In the genomic region with DNA sequence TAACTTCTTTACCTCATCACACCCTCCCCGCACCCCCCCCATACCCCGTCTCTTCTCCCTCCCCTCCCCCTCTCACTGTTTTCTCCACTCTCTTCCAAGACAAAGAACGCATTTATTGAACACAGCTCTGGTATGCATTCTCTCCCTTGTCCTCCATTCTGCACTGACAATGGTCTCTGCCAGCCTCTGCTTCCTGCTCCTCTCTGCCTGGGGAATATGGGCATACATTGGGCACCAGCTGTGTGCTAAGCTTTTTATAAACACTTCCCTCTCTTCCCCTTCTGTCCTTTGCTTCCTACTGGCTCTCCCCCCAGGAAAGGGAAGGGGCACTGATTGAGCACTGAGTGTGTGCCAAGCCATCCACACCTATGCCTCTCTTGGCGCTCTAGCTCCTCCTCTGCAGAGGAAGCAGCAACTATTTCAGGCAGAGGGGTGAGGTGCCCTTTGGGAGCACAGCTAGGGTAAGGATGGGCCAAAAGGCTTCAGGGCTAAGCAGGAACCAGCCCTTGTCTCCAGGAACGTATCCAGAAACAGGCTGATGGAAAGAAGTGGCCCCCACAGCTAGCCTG, we compare ENCODE assay signal across 12 mouse cellular contexts. TPM values are rescaled to one million over a fixed set of nuclear protein-coding genes. Genes with fewer than 3 reads are reported as not detected.
A peak's percentile ranks its signal among the peaks of the same experiment; 100 is the strongest.
DNase-seq lines count a peak whose midpoint lies in the region; ATAC-seq and TF ChIP-seq lines count a peak whose summit lies in the region.
"Had no signal": no experiment of that assay in that cellular context is flagged by ENCODE, and none has a peak within 500 bp of the region (broad histone marks: within the 10 kb centered on the region; RNA-seq: fewer than 3 reads in every experiment).

No protein-coding gene starts in this region.

- H3K4me2 ChIP-seq in heart, embryonic 12.5 days: peak overlapping the region; percentile 91
- no peak overlapping the region for H3K4me2 ChIP-seq in forebrain, embryonic 14.5 days (ENCODE audit: low read length)
- H3K4me2 ChIP-seq: kidney, embryonic 15.5 days; liver, embryonic 12.5 days had no signal

- no peak for DNase-seq in heart, postnatal 25 days (ENCODE audit: low spot score)
- peak; percentile 50 for DNase-seq in brain, embryonic 14.5 days (ENCODE audit: low read depth)
- no peak for DNase-seq in forebrain, embryonic 14.5 days (ENCODE audit: low spot score)
- no peak for DNase-seq in midbrain, embryonic 10.5 days (ENCODE audit: low spot score)
- DNase-seq in kidney, adult 11 months: no peak
- DNase-seq in liver: no peak
- DNase-seq in left cerebral cortex, adult 18-20 months (ENCODE audit: low spot score in 2 of 2): no peak
- DNase-seq: thymus, adult 2 months had no signal

- H3K4me3 ChIP-seq in heart, embryonic 12.5 days: peak overlapping the region; percentile 63
- H3K4me3 ChIP-seq in forebrain, embryonic 14.5 days (ENCODE audit: low read depth, low read length): no peak overlapping the region
- no peak overlapping the region for H3K4me3 ChIP-seq in midbrain, embryonic 10.5 days
- H3K4me3 ChIP-seq: kidney, embryonic 15.5 days; liver, embryonic 12.5 days had no signal

- no peak for ATAC-seq in heart, embryonic 12.5 days (ENCODE audit: insufficient number of reproducible peaks, low FRiP score)
- ATAC-seq in forebrain, embryonic 14.5 days: peak; percentile 42; the same call in 1 of the 2 replicates
- ATAC-seq: liver, embryonic 12.5 days had no signal

- TF ChIP-seq CTCF in brain, embryonic 14.5 days (IDR thresholded peaks at IDR 0.05; ENCODE audit: borderline replicate concordance, extremely low read depth, insufficient read depth, insufficient read length): no peak

- intact Hi-C loops in heart, postnatal 25 days (cut with DNase I): no loop called here

- peaks cover 14% of the 10 kb centered on the region for H3K27me3 ChIP-seq in heart, embryonic 12.5 days (replicated peaks)
- 0 out of 2 replicates have a peak, but pooled peaks cover 5% of the 10 kb centered on the region for H3K27me3 ChIP-seq in forebrain, embryonic 14.5 days (replicated peaks; ENCODE audit: control insufficient read depth, insufficient read depth, low read length)
- H3K27me3 ChIP-seq in midbrain, embryonic 10.5 days (ENCODE audit: low read depth, poor library complexity, severe bottlenecking): peaks cover 63% of the 10 kb centered on the region

- peaks cover 4% of the 10 kb centered on the region; the same call in 1 of the 2 replicates for H3K36me3 ChIP-seq in heart, embryonic 12.5 days
- H3K36me3 ChIP-seq in forebrain, embryonic 14.5 days (ENCODE audit: control insufficient read depth, insufficient read depth, low read length): no peaks in the 10 kb centered on the region
- no peaks in the 10 kb centered on the region for H3K36me3 ChIP-seq in midbrain, embryonic 10.5 days

- no peaks in the 10 kb centered on the region for H3K9me3 ChIP-seq in heart, embryonic 12.5 days (replicated peaks)
- H3K9me3 ChIP-seq in forebrain, embryonic 14.5 days (replicated peaks; ENCODE audit: control insufficient read depth, low read length): no peaks in the 10 kb centered on the region
- no peaks in the 10 kb centered on the region for H3K9me3 ChIP-seq in midbrain, embryonic 10.5 days (replicated peaks)
- H3K9me3 ChIP-seq: kidney, embryonic 15.5 days; liver, embryonic 12.5 days had no signal

- H3K9ac ChIP-seq in heart, embryonic 12.5 days: peak overlapping the region; percentile 95
- 0 out of 2 replicates have a peak overlapping the region, but pooled peaks have one; percentile 3 for H3K9ac ChIP-seq in forebrain, embryonic 14.5 days (ENCODE audit: low read length)
- H3K9ac ChIP-seq: kidney, embryonic 15.5 days; liver, embryonic 12.5 days had no signal

- TF ChIP-seq POLR2A in brain, embryonic 14.5 days (IDR thresholded peaks at IDR 0.05; ENCODE audit: borderline replicate concordance, extremely low read depth, insufficient read depth, insufficient read length, poor library complexity, severe bottlenecking): no peak

- peaks cover 58% of the 10 kb centered on the region for H3K4me1 ChIP-seq in heart, embryonic 12.5 days (replicated peaks)
- peaks cover 16% of the 10 kb centered on the region for H3K4me1 ChIP-seq in forebrain, embryonic 14.5 days (ENCODE audit: control insufficient read depth, insufficient read depth, low read length)
- peaks cover 43% of the 10 kb centered on the region for H3K4me1 ChIP-seq in midbrain, embryonic 10.5 days

- WGBS in heart, embryonic 12.5 days: 19% methylated on average over 5 of the region's 5 CpGs
- 25% methylated on average over 5 of the region's 5 CpGs for WGBS in forebrain, embryonic 14.5 days
- WGBS in midbrain, embryonic 10.5 days: 43% methylated on average over 5 of the region's 5 CpGs

- H3K27ac ChIP-seq in heart, embryonic 12.5 days (ENCODE audit: poor library complexity, severe bottlenecking): peak overlapping the region; percentile 100
- peak overlapping the region; percentile 44 for H3K27ac ChIP-seq in forebrain, embryonic 14.5 days (ENCODE audit: low read depth, low read length)
- H3K27ac ChIP-seq in midbrain, embryonic 10.5 days (replicated peaks): peak overlapping the region; percentile 72; the same call in 1 of the 2 replicates
- H3K27ac ChIP-seq: kidney, embryonic 15.5 days; liver, embryonic 12.5 days had no signal

RNA-seq across cellular contexts. Expression of a gene that starts 7.3 kb away (rescaled TPM):
- 141 and 145 TPM in 2 replicates for polyA plus RNA-seq in heart, embryonic 12.5 days (2016; fragmentation: Nextera tagmentation; extraction: Ambion mirVana)
- 100 to 1,000 TPM; 158 to 161 TPM for total RNA-seq in heart, postnatal 25 days (2021)
- polyA plus RNA-seq in brain, embryonic 14.5 days (2012; rRNA removed): 70.6 and 118 TPM in 2 replicates
- 49.3 and 50.5 TPM in 2 replicates for polyA plus RNA-seq in forebrain, embryonic 14.5 days (2014; fragmentation: Nextera tagmentation; extraction: Ambion mirVana)
- polyA plus RNA-seq in midbrain, embryonic 10.5 days (2016; fragmentation: Nextera tagmentation; extraction: Ambion mirVana): 71.6 and 76.8 TPM in 2 replicates
- total RNA-seq in left cerebral cortex, adult 18-20 months (2021): 10 to 100 TPM; 76.7 to 77.9 TPM

RNA-seq across cellular contexts. Expression of a gene that starts 9.9 kb away (rescaled TPM):
- polyA plus RNA-seq in heart, embryonic 12.5 days (2016; fragmentation: Nextera tagmentation; extraction: Ambion mirVana): 0.46 and 1.5 TPM in 2 replicates
- total RNA-seq in heart, postnatal 25 days (2021): 1 to 10 TPM in 1 of 2 experiments, under 1 TPM in 1; 0.70 to 1.3 TPM
- polyA plus RNA-seq in brain, embryonic 14.5 days (2012; rRNA removed): 29.8 and 30.6 TPM in 2 replicates
- 5.3 TPM in 2 replicates for polyA plus RNA-seq in forebrain, embryonic 14.5 days (2014; fragmentation: Nextera tagmentation; extraction: Ambion mirVana)
- 0.99 and 2.0 TPM in 2 replicates for polyA plus RNA-seq in midbrain, embryonic 10.5 days (2016; fragmentation: Nextera tagmentation; extraction: Ambion mirVana)
- total RNA-seq in left cerebral cortex, adult 18-20 months (2021): 1 to 10 TPM; 5.0 to 5.6 TPM
- total RNA-seq: neutrophil, adult 5-6 weeks had no signal

RNA-seq across cellular contexts. Expression of a gene that starts 21.2 kb away (rescaled TPM):
- polyA plus RNA-seq in heart, embryonic 12.5 days (2016; fragmentation: Nextera tagmentation; extraction: Ambion mirVana): 111 and 114 TPM in 2 replicates
- 10 to 100 TPM; 96.9 to 99.6 TPM for total RNA-seq in heart, postnatal 25 days (2021)
- 218 and 287 TPM in 2 replicates for polyA plus RNA-seq in brain, embryonic 14.5 days (2012; rRNA removed)
- 147 and 154 TPM in 2 replicates for polyA plus RNA-seq in forebrain, embryonic 14.5 days (2014; fragmentation: Nextera tagmentation; extraction: Ambion mirVana)
- 104 and 108 TPM in 2 replicates for polyA plus RNA-seq in midbrain, embryonic 10.5 days (2016; fragmentation: Nextera tagmentation; extraction: Ambion mirVana)
- total RNA-seq in left cerebral cortex, adult 18-20 months (2021): 100 to 1,000 TPM; 206 to 210 TPM

RNA-seq across cellular contexts. Expression of a gene that starts 21.3 kb away (rescaled TPM):
- polyA plus RNA-seq in heart, embryonic 12.5 days (2016; fragmentation: Nextera tagmentation; extraction: Ambion mirVana): 10.1 and 12.7 TPM in 2 replicates
- 1 to 10 TPM; 3.7 to 4.0 TPM for total RNA-seq in heart, postnatal 25 days (2021)
- 31.7 and 47.3 TPM in 2 replicates for polyA plus RNA-seq in brain, embryonic 14.5 days (2012; rRNA removed)
- 13.0 and 24.0 TPM in 2 replicates for polyA plus RNA-seq in forebrain, embryonic 14.5 days (2014; fragmentation: Nextera tagmentation; extraction: Ambion mirVana)
- polyA plus RNA-seq in midbrain, embryonic 10.5 days (2016; fragmentation: Nextera tagmentation; extraction: Ambion mirVana): 20.5 and 27.6 TPM in 2 replicates
- total RNA-seq in left cerebral cortex, adult 18-20 months (2021): 10 to 100 TPM; 15.1 to 15.5 TPM

RNA-seq across cellular contexts. Expression of a gene that starts 46.3 kb away (rescaled TPM):
- 2.3 and 2.4 TPM in 2 replicates for polyA plus RNA-seq in heart, embryonic 12.5 days (2016; fragmentation: Nextera tagmentation; extraction: Ambion mirVana)
- 10 to 100 TPM; 27.9 to 32.7 TPM for total RNA-seq in heart, postnatal 25 days (2021)
- 302 and 372 TPM in 2 replicates for polyA plus RNA-seq in brain, embryonic 14.5 days (2012; rRNA removed)
- polyA plus RNA-seq in forebrain, embryonic 14.5 days (2014; fragmentation: Nextera tagmentation; extraction: Ambion mirVana): 20.8 and 22.1 TPM in 2 replicates
- 2.4 and 3.5 TPM in 2 replicates for polyA plus RNA-seq in midbrain, embryonic 10.5 days (2016; fragmentation: Nextera tagmentation; extraction: Ambion mirVana)
- total RNA-seq in left cerebral cortex, adult 18-20 months (2021): 100 to 1,000 TPM; 284 to 289 TPM
- total RNA-seq: neutrophil, adult 5-6 weeks had no signal
- polyA plus RNA-seq: liver, embryonic 12.5 days had no signal

Comparison
In these comparisons a context has a peak if more than half of its experiments do, and no peak if none do; other contexts are left out.
1. H3K27ac ChIP-seq: peak in every context shown above with its lines; median percentile 100 in heart, embryonic 12.5 days; 72 in midbrain, embryonic 10.5 days; 44 in forebrain, embryonic 14.5 days.